Mouse (Mus musculus): ENCODE results near the gene Tef. TPM values are rescaled to one million over a fixed set of nuclear protein-coding genes. Genes with fewer than 3 reads are reported as not detected.

Tef gene
- 11.6 and 12.3 TPM in 2 replicates for total RNA-seq (2012; rRNA removed)
- polyA plus RNA-seq (2012; ENCODE audit: insufficient read depth in 1 of 2, insufficient read length in 2 of 2, low read depth in 1 of 2, low replicate concordance in 2 of 2, missing spikeins in 1 of 2): 10 to 100 TPM in 1 of 2 experiments, not detected in 1; 21.7 TPM

DNA sequence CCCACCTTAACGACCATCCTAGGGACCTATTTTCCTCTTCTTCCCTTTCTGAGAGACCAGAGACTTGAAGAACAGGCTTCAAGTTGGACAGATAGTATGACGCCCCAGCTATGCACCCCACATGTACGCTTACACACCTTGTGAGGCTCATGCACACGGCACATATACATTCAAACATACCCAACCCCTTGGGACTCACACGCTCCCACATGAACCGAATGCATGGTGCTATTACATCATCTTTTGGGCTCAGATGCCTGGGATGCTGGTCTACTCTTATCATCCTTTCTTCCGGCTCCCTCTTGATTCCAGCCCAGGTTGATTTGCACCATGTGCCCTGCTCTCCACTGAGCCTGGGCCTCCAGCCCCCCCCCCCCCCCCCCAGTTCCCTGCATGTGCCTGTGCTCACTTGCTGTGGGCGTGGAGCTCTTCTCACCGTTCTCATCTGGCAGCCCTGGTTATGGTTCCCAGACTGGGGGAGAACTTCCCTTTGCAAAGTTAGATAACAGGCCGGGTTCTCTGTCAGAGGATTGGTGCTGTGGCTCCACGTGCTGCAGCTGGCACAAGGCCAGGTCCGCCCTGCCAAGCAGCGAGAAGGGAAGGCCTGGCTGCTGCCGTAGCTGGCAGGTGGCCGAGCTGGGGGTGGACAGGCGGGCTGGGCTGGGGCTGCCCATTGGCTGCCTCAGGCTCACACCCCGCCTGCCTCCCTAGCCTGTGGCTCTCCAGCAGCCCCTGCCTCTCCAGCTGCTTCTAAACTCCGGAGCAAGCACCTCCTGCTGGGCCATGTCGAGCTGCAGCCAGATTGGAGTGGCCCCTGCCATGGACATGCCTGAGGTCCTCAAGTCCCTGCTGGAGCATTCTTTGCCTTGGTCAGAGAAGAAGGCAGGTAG lies at the start of gene Tef:
Gene Tef (plus strand): TSS at position 421 of the 890 bp plus-strand sequence.
- DNase-seq (ENCODE audit: low read depth, low spot score): peak; percentile 99
- H3K79me2 ChIP-seq (ENCODE audit: control insufficient read depth, insufficient read depth, low read length, poor library complexity): no peaks in the 10 kb centered on the region; the same call in 1 of the 2 replicates
- H3K4me1 ChIP-seq (ENCODE audit: control insufficient read depth in 1 of 2, insufficient read depth in 2 of 2, low read length in 2 of 2): peaks cover 6 to 21% of the 10 kb centered on the region in 2 experiments
- peak within 1 kb of the TSS; percentile 85 for H3K27ac ChIP-seq (ENCODE audit: control insufficient read depth, low read depth, low read length)
- H3K36me3 ChIP-seq (ENCODE audit: control insufficient read depth in 1 of 2, insufficient read depth in 2 of 2, low read length in 2 of 2): peaks cover 0 to 14% of the 10 kb centered on the region in 2 experiments; a peak in 2 of 4 replicates
- no peaks in the 10 kb centered on the region for H3K9me3 ChIP-seq (replicated peaks; ENCODE audit: insufficient read depth, low read length)
- peak within 1 kb of the TSS; percentile 62 to 83 for H3K4me3 ChIP-seq (ENCODE audit: control insufficient read depth in 1 of 2, insufficient read depth in 1 of 2, low read depth in 2 of 2, low read length in 2 of 2)
- no peaks in the 10 kb centered on the region for H3K27me3 ChIP-seq (ENCODE audit: control insufficient read depth in 1 of 2, insufficient read depth in 2 of 2, low read length in 2 of 2)
- peak within 1 kb of the TSS; percentile 75 for H3K9ac ChIP-seq (ENCODE audit: control insufficient read depth, low read depth, low read length, poor library complexity, severe bottlenecking)
- TF ChIP-seq KAT2A (conservative IDR thresholded peaks at IDR 0.05; ENCODE audit: low read depth, low read length): 0 out of 2 replicates have a peak, but pooled peaks have one; percentile 26
- TF ChIP-seq MAFK (IDR thresholded peaks at IDR 0.05; ENCODE audit: borderline replicate concordance, low read depth, low read length): no peak; the same call in 1 of the 2 replicates
- no peak for TF ChIP-seq SMC3 (IDR thresholded peaks at IDR 0.05; ENCODE audit: low read depth, low read length)
- no peak for TF ChIP-seq UBTF (IDR thresholded peaks at IDR 0.05; ENCODE audit: borderline replicate concordance, insufficient read depth, low read depth, low read length)
- peak; percentile 29 to 63; a peak in 1 of 4 replicates for TF ChIP-seq POLR2A (IDR thresholded peaks at IDR 0.05; ENCODE audit: control insufficient read depth in 1 of 2, insufficient read depth in 1 of 2, low read depth in 1 of 2, low read length in 2 of 2, poor library complexity in 1 of 2)
- TF ChIP-seq MXI1 (IDR thresholded peaks at IDR 0.05; ENCODE audit: low read depth, low read length): peak; percentile 96
- TF ChIP-seq BHLHE40 (IDR thresholded peaks at IDR 0.05; ENCODE audit: borderline replicate concordance, low read depth, low read length): peak; percentile 85
- no peak for TF ChIP-seq RCOR1 (IDR thresholded peaks at IDR 0.05; ENCODE audit: low read depth, low read length)
- peak; percentile 61; the same call in 1 of the 2 replicates for TF ChIP-seq ZMIZ1 (IDR thresholded peaks at IDR 0.05; ENCODE audit: low read depth, low read length)
- TF ChIP-seq E2F4 (IDR thresholded peaks at IDR 0.05; ENCODE audit: borderline replicate concordance, low read depth, low read length): no peak
- peak; percentile 79; the same call in 1 of the 2 replicates for TF ChIP-seq MAZ (IDR thresholded peaks at IDR 0.05; ENCODE audit: low read depth, low read length)
- TF ChIP-seq GATA1 (IDR thresholded peaks at IDR 0.05; ENCODE audit: low read depth, low read length): peak; percentile 75
- TF ChIP-seq USF2 (IDR thresholded peaks at IDR 0.05; ENCODE audit: borderline replicate concordance in 1 of 2, insufficient read depth in 1 of 2, low read depth in 1 of 2, low read length in 2 of 2): peak; percentile 91 to 97
- no peak for TF ChIP-seq ZC3H11A (IDR thresholded peaks at IDR 0.05; ENCODE audit: low read depth, low read length)
- TF ChIP-seq JUND (IDR thresholded peaks at IDR 0.05; ENCODE audit: low read depth, low read length): no peak
- TF ChIP-seq USF1 (IDR thresholded peaks at IDR 0.05; ENCODE audit: low read depth, low read length): peak; percentile 100
- TF ChIP-seq ZNF384 (IDR thresholded peaks at IDR 0.05; ENCODE audit: low read depth, low read length): no peak
- peak; percentile 55; the same call in 1 of the 2 replicates for TF ChIP-seq MEF2A (IDR thresholded peaks at IDR 0.05; ENCODE audit: extremely low read depth, insufficient replicate concordance, low read depth, low read length, poor library complexity, severe bottlenecking)
- peak; percentile 73 for TF ChIP-seq HCFC1 (IDR thresholded peaks at IDR 0.05; ENCODE audit: low read depth, low read length)
- TF ChIP-seq CHD1 (IDR thresholded peaks at IDR 0.05; ENCODE audit: low read depth, low read length): no peak
- peak; percentile 96 for TF ChIP-seq SIN3A (IDR thresholded peaks at IDR 0.05; ENCODE audit: low read length)
- TF ChIP-seq POLR2AphosphoS5 (IDR thresholded peaks at IDR 0.05; ENCODE audit: borderline replicate concordance, low read depth, low read length): no peak
- TF ChIP-seq POLR2AphosphoS2 (IDR thresholded peaks at IDR 0.05; ENCODE audit: low read length): peak; percentile 64; the same call in 1 of the 2 replicates
- no peak for TF ChIP-seq NRF1 (IDR thresholded peaks at IDR 0.05; ENCODE audit: insufficient read depth, low read depth, low read length, poor library complexity, severe bottlenecking)
- no peak for TF ChIP-seq GABPA (IDR thresholded peaks at IDR 0.05; ENCODE audit: low read depth, low read length)
- TF ChIP-seq MYB (IDR thresholded peaks at IDR 0.05; ENCODE audit: low read depth, low read length): 0 out of 2 replicates have a peak, but pooled peaks have one; percentile 13
- TF ChIP-seq CTCF (IDR thresholded peaks at IDR 0.05 in 2 of 3, conservative IDR thresholded peaks at IDR 0.05 in 1 of 3; ENCODE audit: control insufficient read depth in 1 of 3, insufficient read depth in 1 of 3, low read depth in 2 of 3, low read length in 3 of 3, poor library complexity in 1 of 3, severe bottlenecking in 1 of 3): 0 out of 6 replicates have a peak, but pooled peaks of 1 of the 3 experiments have one; percentile 10
- TF ChIP-seq ZKSCAN1 (IDR thresholded peaks at IDR 0.05; ENCODE audit: low read depth, low read length): no peak
- TF ChIP-seq ETS1 (IDR thresholded peaks at IDR 0.05; ENCODE audit: low read depth, low read length): peak; percentile 95
- TF ChIP-seq CHD2 (IDR thresholded peaks at IDR 0.05; ENCODE audit: low read length): 0 out of 2 replicates have a peak, but pooled peaks have one; percentile 25
- peak; percentile 55 for TF ChIP-seq TCF12 (IDR thresholded peaks at IDR 0.05; ENCODE audit: low read depth, low read length)
- TF ChIP-seq MAX (IDR thresholded peaks at IDR 0.05; ENCODE audit: low read length): peak; percentile 98
- peak in 1 of 2 experiments; percentile 62; a peak in 2 of 4 replicates for TF ChIP-seq EP300 (IDR thresholded peaks at IDR 0.05; ENCODE audit: low read depth in 1 of 2, low read length in 2 of 2)

All from MEL (cell line).